Mouse (Mus musculus): ENCODE data around the gene Trap1.

GRCm38 (mm10) chr16:4041646-4042045 is 36.0 kb downstream of the Trap1 start:
- TF ChIP-seq ZC3H11A (IDR thresholded peaks at IDR 0.05; ENCODE audit: borderline replicate concordance, low read depth, low read length) (no peak), ZNF384 (IDR thresholded peaks at IDR 0.05; ENCODE audit: low read depth, low read length) (no peak)

Data from ES-E14 (cell line).